Mouse (Mus musculus): ENCODE data around the gene Usp7. TPM values are rescaled to one million over a fixed set of nuclear protein-coding genes. Genes with fewer than 3 reads are reported as not detected.

Usp7 gene
- polyA plus RNA-seq, 1 experiment from 2014 or later: 45.7 TPM

DNA sequence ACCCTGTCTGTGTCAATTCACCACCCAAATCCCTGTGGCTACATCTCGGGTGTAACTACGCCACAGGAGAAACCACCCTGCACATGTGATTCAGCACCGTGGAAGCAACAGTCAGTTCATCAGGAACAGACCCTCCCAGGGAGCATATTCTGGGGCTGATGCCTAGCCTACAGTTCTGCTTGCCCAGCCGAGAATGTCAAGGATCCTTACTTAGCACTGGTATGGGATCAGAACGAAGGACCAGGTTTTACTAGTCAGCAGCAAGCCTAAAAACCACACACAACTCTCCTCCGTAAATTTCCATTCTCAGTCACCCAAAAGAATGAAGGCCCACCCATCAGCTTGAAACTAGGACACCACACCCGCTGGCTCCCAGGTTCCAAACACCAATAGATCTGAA lies 60.5 kb downstream of the Usp7 start:
- H3K4me1 ChIP-seq (replicated peaks; ENCODE audit: control insufficient read depth, insufficient read depth, low read length): peaks cover 4% of the 10 kb centered on the region
- ATAC-seq (replicated peaks; ENCODE audit: low FRiP score): no peak
- WGBS: 89% methylated on average over 7 of the region's 7 CpGs

DNA sequence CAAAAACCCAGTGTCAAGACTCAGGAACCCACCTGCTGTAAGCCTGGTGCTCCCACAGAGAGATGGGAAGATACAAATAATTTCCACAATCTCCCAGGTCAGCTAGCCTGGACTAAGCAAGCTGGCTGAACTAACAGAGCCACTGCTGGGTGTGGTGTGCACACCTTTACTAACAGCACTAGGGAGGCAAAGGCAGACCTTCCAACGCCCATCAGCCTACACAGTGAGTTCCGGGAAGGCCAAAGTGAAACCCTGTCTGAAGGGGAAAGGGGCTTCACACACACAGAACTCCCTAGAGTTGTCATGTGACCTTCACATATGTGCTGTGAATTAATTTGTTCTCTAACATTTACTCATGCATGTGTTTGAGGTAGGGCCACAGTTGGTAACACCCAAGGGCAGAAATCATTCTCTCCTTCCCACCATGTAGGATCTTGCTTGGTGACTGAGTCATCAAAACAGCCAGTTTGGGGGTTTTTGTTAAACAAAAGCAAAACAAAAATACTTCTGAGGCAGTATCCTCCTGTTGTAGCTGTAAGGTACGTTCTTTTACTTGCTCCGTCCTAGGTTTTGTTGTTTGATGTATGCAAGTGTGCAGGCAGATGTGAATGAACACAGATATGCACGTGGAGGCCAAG lies 63.9 kb downstream of the Usp7 start:
- Histone ChIP-seq H3K9me3 (ENCODE audit: control insufficient read depth, low read length) (no peaks in the 10 kb centered on the region), H3K36me3 (ENCODE audit: control insufficient read depth, insufficient read depth, low read length) (no peaks in the 10 kb centered on the region), H3K4me3 (ENCODE audit: low read depth, low read length) (no peak overlapping the region), H3K27me3 (ENCODE audit: control insufficient read depth, insufficient read depth, low read length) (no peaks in the 10 kb centered on the region), H3K4me2 (ENCODE audit: low read depth, low read length, severe bottlenecking) (no peak overlapping the region), H3K9ac (ENCODE audit: low read length) (no peak overlapping the region), H3K27ac (ENCODE audit: low read depth, low read length) (no peak overlapping the region), H3K4me1 (replicated peaks; ENCODE audit: control insufficient read depth, insufficient read depth, low read length) (0 out of 2 replicates have a peak, but pooled peaks cover 2% of the 10 kb centered on the region)
- DNase-seq (ENCODE audit: low spot score) (no peak), ATAC-seq (replicated peaks; ENCODE audit: low FRiP score) (no peak)
- 88% methylated on average over 5 of the region's 5 CpGs for WGBS

More for the DNA sequence above, 60.5 kb downstream of the Usp7 start:
- H3K4me3 ChIP-seq (ENCODE audit: low read depth, low read length): no peak overlapping the region
- no peaks in the 10 kb centered on the region for H3K27me3 ChIP-seq (ENCODE audit: control insufficient read depth, insufficient read depth, low read length)
- H3K4me2 ChIP-seq (ENCODE audit: low read depth, low read length, severe bottlenecking): no peak overlapping the region
- H3K9me3 ChIP-seq (ENCODE audit: control insufficient read depth, low read length): no peaks in the 10 kb centered on the region
- no peaks in the 10 kb centered on the region for H3K36me3 ChIP-seq (ENCODE audit: control insufficient read depth, insufficient read depth, low read length)
- no peak for DNase-seq (ENCODE audit: low spot score)
- no peak overlapping the region for H3K27ac ChIP-seq (ENCODE audit: low read depth, low read length)
- no peak overlapping the region for H3K9ac ChIP-seq (ENCODE audit: low read length)

GRCm38 (mm10) chr16:8725807-8726206 lies 66.3 kb downstream of the Usp7 start:
- no peak overlapping the region for H3K4me3 ChIP-seq (ENCODE audit: low read depth, low read length)
- ATAC-seq (replicated peaks; ENCODE audit: low FRiP score): no peak
- DNase-seq (ENCODE audit: low spot score): no peak
- H3K9me3 ChIP-seq (ENCODE audit: control insufficient read depth, low read length): no peaks in the 10 kb centered on the region
- H3K36me3 ChIP-seq (ENCODE audit: control insufficient read depth, insufficient read depth, low read length): no peaks in the 10 kb centered on the region
- 0 out of 2 replicates have a peak, but pooled peaks cover 2% of the 10 kb centered on the region for H3K4me1 ChIP-seq (replicated peaks; ENCODE audit: control insufficient read depth, insufficient read depth, low read length)
- H3K9ac ChIP-seq (ENCODE audit: low read length): no peak overlapping the region
- H3K27ac ChIP-seq (ENCODE audit: low read depth, low read length): no peak overlapping the region
- 92% methylated on average over 2 of the region's 2 CpGs for WGBS
- no peak overlapping the region for H3K4me2 ChIP-seq (ENCODE audit: low read depth, low read length, severe bottlenecking)
- H3K27me3 ChIP-seq (ENCODE audit: control insufficient read depth, insufficient read depth, low read length): no peaks in the 10 kb centered on the region

GRCm38 (mm10) chr16:8724031-8724430 lies 68.1 kb downstream of the Usp7 start:
- H3K36me3 ChIP-seq (ENCODE audit: control insufficient read depth, insufficient read depth, low read length): no peaks in the 10 kb centered on the region

DNA sequence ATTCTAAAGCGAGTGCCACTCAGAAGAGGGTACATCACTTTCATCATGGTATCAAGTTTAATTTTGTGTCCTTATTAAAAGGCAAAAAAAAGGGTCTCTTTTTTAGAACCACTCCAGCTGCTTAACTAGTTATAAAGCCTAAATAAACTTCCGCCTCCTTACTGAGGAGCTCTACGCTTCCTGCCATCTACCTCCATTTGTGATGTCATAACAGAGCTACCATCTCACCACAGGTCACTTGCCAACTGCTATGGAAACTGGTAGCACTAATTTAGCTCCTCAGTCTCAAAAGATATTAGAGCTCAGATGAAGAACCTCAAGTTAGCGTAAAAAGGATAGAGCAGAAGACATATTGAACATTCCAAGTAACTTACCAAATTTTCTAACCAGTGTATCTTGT lies 71.7 kb downstream of the Usp7 start:
- no peaks in the 10 kb centered on the region for H3K27me3 ChIP-seq (ENCODE audit: control insufficient read depth, insufficient read depth, low read length)
- no peak overlapping the region for H3K4me2 ChIP-seq (ENCODE audit: low read depth, low read length, severe bottlenecking)
- WGBS: 97% methylated on average over 4 of the region's 4 CpGs
- H3K9me3 ChIP-seq (ENCODE audit: control insufficient read depth, low read length): no peaks in the 10 kb centered on the region
- no peaks in the 10 kb centered on the region for H3K4me1 ChIP-seq (replicated peaks; ENCODE audit: control insufficient read depth, insufficient read depth, low read length)
- DNase-seq (ENCODE audit: low spot score) (no peak), ATAC-seq (replicated peaks; ENCODE audit: low FRiP score) (no peak)
- H3K27ac ChIP-seq (ENCODE audit: low read depth, low read length): no peak overlapping the region
- H3K36me3 ChIP-seq (ENCODE audit: control insufficient read depth, insufficient read depth, low read length): peaks cover 2% of the 10 kb centered on the region; the same call in 1 of the 2 replicates
- H3K9ac ChIP-seq (ENCODE audit: low read length): no peak overlapping the region
- no peak overlapping the region for H3K4me3 ChIP-seq (ENCODE audit: low read depth, low read length)

More at GRCm38 (mm10) chr16:8724031-8724430, 68.1 kb downstream of the Usp7 start:
- Histone ChIP-seq H3K27ac (ENCODE audit: low read depth, low read length) (no peak overlapping the region), H3K4me1 (replicated peaks; ENCODE audit: control insufficient read depth, insufficient read depth, low read length) (no peaks in the 10 kb centered on the region), H3K27me3 (ENCODE audit: control insufficient read depth, insufficient read depth, low read length) (no peaks in the 10 kb centered on the region), H3K9ac (ENCODE audit: low read length) (no peak overlapping the region), H3K9me3 (ENCODE audit: control insufficient read depth, low read length) (no peaks in the 10 kb centered on the region), H3K4me3 (ENCODE audit: low read depth, low read length) (no peak overlapping the region), H3K4me2 (ENCODE audit: low read depth, low read length, severe bottlenecking) (no peak overlapping the region)
- no peak for DNase-seq (ENCODE audit: low spot score)
- 88% methylated on average over 3 of the region's 3 CpGs for WGBS
- no peak for ATAC-seq (replicated peaks; ENCODE audit: low FRiP score)

GRCm38 (mm10) chr16:8717744-8718143 lies 74.4 kb downstream of the Usp7 start:
- ATAC-seq (replicated peaks; ENCODE audit: low FRiP score) (no peak), DNase-seq (ENCODE audit: low spot score) (no peak)
- Histone ChIP-seq H3K4me3 (ENCODE audit: low read depth, low read length) (no peak overlapping the region), H3K9ac (ENCODE audit: low read length) (no peak overlapping the region), H3K27ac (ENCODE audit: low read depth, low read length) (no peak overlapping the region), H3K36me3 (ENCODE audit: control insufficient read depth, insufficient read depth, low read length) (peaks cover 2% of the 10 kb centered on the region; the same call in 1 of the 2 replicates), H3K27me3 (ENCODE audit: control insufficient read depth, insufficient read depth, low read length) (no peaks in the 10 kb centered on the region), H3K9me3 (ENCODE audit: control insufficient read depth, low read length) (no peaks in the 10 kb centered on the region), H3K4me2 (ENCODE audit: low read depth, low read length, severe bottlenecking) (no peak overlapping the region), H3K4me1 (replicated peaks; ENCODE audit: control insufficient read depth, insufficient read depth, low read length) (no peaks in the 10 kb centered on the region)
- 95% methylated on average over 10 of the region's 10 CpGs for WGBS

DNA sequence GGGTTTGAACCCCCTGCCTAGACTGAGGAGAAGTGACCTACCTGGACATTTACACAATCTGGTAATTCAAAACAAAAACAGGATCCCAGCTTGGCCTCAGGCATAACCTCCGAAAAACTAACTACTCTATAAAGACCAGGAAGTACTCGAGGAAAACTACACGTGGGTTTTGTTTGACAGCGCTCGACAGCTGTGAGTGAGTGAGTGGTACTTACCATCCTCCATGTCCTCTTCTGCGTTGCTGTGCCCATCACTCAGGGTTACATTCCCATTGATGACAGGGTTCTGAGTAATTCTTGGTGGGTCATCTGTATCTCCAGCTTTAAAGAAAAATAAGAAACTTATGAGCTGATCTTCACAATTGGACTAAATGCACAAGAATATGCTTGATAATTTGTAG lies 75.8 kb downstream of the Usp7 start:
- Histone ChIP-seq H3K36me3 (ENCODE audit: control insufficient read depth, insufficient read depth, low read length) (peaks cover 2% of the 10 kb centered on the region; the same call in 1 of the 2 replicates), H3K4me2 (ENCODE audit: low read depth, low read length, severe bottlenecking) (no peak overlapping the region), H3K9me3 (ENCODE audit: control insufficient read depth, low read length) (no peaks in the 10 kb centered on the region), H3K4me1 (replicated peaks; ENCODE audit: control insufficient read depth, insufficient read depth, low read length) (no peaks in the 10 kb centered on the region), H3K9ac (ENCODE audit: low read length) (no peak overlapping the region), H3K27me3 (ENCODE audit: control insufficient read depth, insufficient read depth, low read length) (no peaks in the 10 kb centered on the region), H3K4me3 (ENCODE audit: low read depth, low read length) (no peak overlapping the region), H3K27ac (ENCODE audit: low read depth, low read length) (no peak overlapping the region)
- WGBS: 84% methylated on average over 6 of the region's 6 CpGs
- ATAC-seq (replicated peaks; ENCODE audit: low FRiP score): no peak
- DNase-seq (ENCODE audit: low spot score): no peak

GRCm38 (mm10) chr16:8715513-8716080 lies 76.5 kb downstream of the Usp7 start:
- DNase-seq (ENCODE audit: low spot score): no peak
- Histone ChIP-seq H3K4me2 (ENCODE audit: low read depth, low read length, severe bottlenecking) (no peak overlapping the region), H3K9ac (ENCODE audit: low read length) (no peak overlapping the region), H3K36me3 (ENCODE audit: control insufficient read depth, insufficient read depth, low read length) (peaks cover 2% of the 10 kb centered on the region; the same call in 1 of the 2 replicates), H3K27ac (ENCODE audit: low read depth, low read length) (no peak overlapping the region), H3K4me3 (ENCODE audit: low read depth, low read length) (no peak overlapping the region), H3K4me1 (replicated peaks; ENCODE audit: control insufficient read depth, insufficient read depth, low read length) (no peaks in the 10 kb centered on the region), H3K9me3 (ENCODE audit: control insufficient read depth, low read length) (no peaks in the 10 kb centered on the region), H3K27me3 (ENCODE audit: control insufficient read depth, insufficient read depth, low read length) (no peaks in the 10 kb centered on the region)
- ATAC-seq (replicated peaks; ENCODE audit: low FRiP score): 0 out of 2 replicates have a peak, but pooled peaks have one; percentile 27
- 85% methylated on average over 10 of the region's 10 CpGs for WGBS

- DNase-seq (ENCODE audit: low spot score): no peak
- no peak overlapping the region for H3K4me2 ChIP-seq (ENCODE audit: low read depth, low read length, severe bottlenecking)
- peaks cover 2% of the 10 kb centered on the region; the same call in 1 of the 2 replicates for H3K36me3 ChIP-seq (ENCODE audit: control insufficient read depth, insufficient read depth, low read length)
- no peaks in the 10 kb centered on the region for H3K4me1 ChIP-seq (replicated peaks; ENCODE audit: control insufficient read depth, insufficient read depth, low read length)
- 89% methylated on average over 5 of the region's 5 CpGs for WGBS
- no peak overlapping the region for H3K9ac ChIP-seq (ENCODE audit: low read length)
- H3K27me3 ChIP-seq (ENCODE audit: control insufficient read depth, insufficient read depth, low read length): no peaks in the 10 kb centered on the region
- H3K4me3 ChIP-seq (ENCODE audit: low read depth, low read length): no peak overlapping the region
- no peak overlapping the region for H3K27ac ChIP-seq (ENCODE audit: low read depth, low read length)
- H3K9me3 ChIP-seq (ENCODE audit: control insufficient read depth, low read length): no peaks in the 10 kb centered on the region
- no peak for ATAC-seq (replicated peaks; ENCODE audit: low FRiP score)
Measured at GRCm38 (mm10) chr16:8714851-8715250, 77.3 kb downstream of the Usp7 start.
